Mouse (Mus musculus) testis, postnatal 14 days (tissue): ENCODE measurements around the gene Abhd4.

Source experiments
- DNase-seq: peaks from one replicate; pipeline ENCODE4 v3.0.0; 2021; ENCODE audit warnings: low spot score

The Abhd4 gene

GRCm38 (mm10) chr14:54284839-54285238 lies 30.9 kb downstream of the Abhd4 start, which contains the start of gene Olfr49:
Olfr49 (minus strand) TSS chr14:54284939.
- no peak for DNase-seq

- peak; percentile 17 for DNase-seq
These were observed 46.1 kb downstream of the Abhd4 start for GRCm38 (mm10) chr14:54300136-54300535.

GRCm38 (mm10) chr14:54300676-54301075 lies 46.7 kb downstream of the Abhd4 start:
- DNase-seq: peak; percentile 45

- no peak for DNase-seq
These were observed 57.8 kb downstream of the Abhd4 start for GRCm38 (mm10) chr14:54311763-54312162.
